Mouse (Mus musculus): ENCODE data around the gene Gbp9. TPM values are rescaled to one million over a fixed set of nuclear protein-coding genes. Genes with fewer than 3 reads are reported as not detected.
"Not testable (repeated sequence)": the region's sequence is repeated elsewhere in the genome, so short reads cannot be mapped to it uniquely, and the experiment has no call there.

Gene Gbp9
- polyA plus RNA-seq, 1 experiment from 2014 or later, result 6.5 TPM

DNA sequence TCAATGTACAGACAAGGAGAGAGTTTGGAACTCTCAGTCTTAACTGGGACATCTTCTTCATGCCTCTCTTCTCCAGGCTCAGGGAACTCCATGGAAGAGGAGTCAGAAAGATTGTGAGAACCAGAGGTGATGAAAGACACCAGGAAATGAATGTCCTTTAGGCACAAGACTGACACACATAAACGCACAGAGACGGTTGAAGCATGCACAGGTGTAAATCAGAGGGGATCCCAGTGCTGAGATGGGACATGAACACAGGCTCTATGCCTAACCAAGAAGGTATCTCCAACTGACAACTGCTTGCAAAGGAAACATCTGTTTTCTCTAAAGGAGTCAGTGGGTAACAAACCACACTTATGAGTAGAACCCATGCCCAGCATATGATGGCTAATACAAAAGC, 79.1 kb downstream of the Gbp9 start:
- Histone ChIP-seq H3K4me2 (ENCODE audit: low read length) (no peak overlapping the region), H3K36me3 (ENCODE audit: control insufficient read depth, insufficient read depth, low read length) (no peaks in the 10 kb centered on the region), H3K9ac (ENCODE audit: low read length) (no peak overlapping the region), H3K27ac (replicated peaks in 1 of 2; ENCODE audit: control insufficient read depth in 1 of 2, insufficient read depth in 1 of 2, low read depth in 2 of 2, low read length in 2 of 2) (no peak overlapping the region), H3K27me3 (ENCODE audit: control insufficient read depth, insufficient read depth, low read length) (no peaks in the 10 kb centered on the region), H3K4me1 (ENCODE audit: control insufficient read depth in 2 of 2, insufficient read depth in 2 of 2, low read length in 2 of 2) (no peaks in the 10 kb centered on the region), H3K9me3 (ENCODE audit: control insufficient read depth, low read length) (no peaks in the 10 kb centered on the region), H3K4me3 (ENCODE audit: control insufficient read depth in 1 of 2, insufficient read depth in 1 of 2, low read depth in 1 of 2, low read length in 2 of 2) (no peak overlapping the region)
- 82% methylated on average over 2 of the region's 2 CpGs for WGBS
- ATAC-seq (ENCODE audit: insufficient number of reproducible peaks, insufficient read depth, low FRiP score, low read depth), result no peak

DNA sequence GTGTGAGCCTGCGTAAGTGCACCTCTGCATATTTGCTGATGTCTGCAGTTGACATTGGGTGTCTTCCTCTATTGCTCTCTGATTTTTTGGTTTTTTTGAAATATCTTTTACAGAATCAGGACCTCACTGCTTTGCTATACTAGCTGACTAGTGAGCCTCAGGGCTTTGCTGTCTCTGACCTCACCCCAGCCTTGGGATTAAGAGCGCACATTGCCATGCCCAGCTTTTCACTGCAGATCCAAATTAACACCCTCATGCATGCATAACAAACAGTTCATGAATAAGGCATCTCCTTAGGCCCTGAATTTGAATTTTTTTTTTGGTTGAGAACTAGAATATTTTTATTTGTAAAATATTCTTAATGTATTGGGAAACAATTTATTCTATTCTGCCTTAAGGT, 84.1 kb downstream of the Gbp9 start:
- Histone ChIP-seq H3K27me3 (ENCODE audit: control insufficient read depth, insufficient read depth, low read length) (no peaks in the 10 kb centered on the region), H3K36me3 (ENCODE audit: control insufficient read depth, insufficient read depth, low read length) (no peaks in the 10 kb centered on the region), H3K4me3 (ENCODE audit: control insufficient read depth in 1 of 2, insufficient read depth in 1 of 2, low read depth in 1 of 2, low read length in 2 of 2) (no peak overlapping the region), H3K9me3 (ENCODE audit: control insufficient read depth, low read length) (no peaks in the 10 kb centered on the region), H3K4me1 (ENCODE audit: control insufficient read depth in 2 of 2, insufficient read depth in 2 of 2, low read length in 2 of 2) (no peaks in the 10 kb centered on the region), H3K27ac (replicated peaks in 1 of 2; ENCODE audit: control insufficient read depth in 1 of 2, insufficient read depth in 1 of 2, low read depth in 2 of 2, low read length in 2 of 2) (no peak overlapping the region), H3K4me2 (ENCODE audit: low read length) (no peak overlapping the region), H3K9ac (ENCODE audit: low read length) (no peak overlapping the region)
- 83% methylated on average over 2 of the region's 2 CpGs for WGBS
- ATAC-seq (ENCODE audit: insufficient number of reproducible peaks, insufficient read depth, low FRiP score, low read depth), result no peak

DNA sequence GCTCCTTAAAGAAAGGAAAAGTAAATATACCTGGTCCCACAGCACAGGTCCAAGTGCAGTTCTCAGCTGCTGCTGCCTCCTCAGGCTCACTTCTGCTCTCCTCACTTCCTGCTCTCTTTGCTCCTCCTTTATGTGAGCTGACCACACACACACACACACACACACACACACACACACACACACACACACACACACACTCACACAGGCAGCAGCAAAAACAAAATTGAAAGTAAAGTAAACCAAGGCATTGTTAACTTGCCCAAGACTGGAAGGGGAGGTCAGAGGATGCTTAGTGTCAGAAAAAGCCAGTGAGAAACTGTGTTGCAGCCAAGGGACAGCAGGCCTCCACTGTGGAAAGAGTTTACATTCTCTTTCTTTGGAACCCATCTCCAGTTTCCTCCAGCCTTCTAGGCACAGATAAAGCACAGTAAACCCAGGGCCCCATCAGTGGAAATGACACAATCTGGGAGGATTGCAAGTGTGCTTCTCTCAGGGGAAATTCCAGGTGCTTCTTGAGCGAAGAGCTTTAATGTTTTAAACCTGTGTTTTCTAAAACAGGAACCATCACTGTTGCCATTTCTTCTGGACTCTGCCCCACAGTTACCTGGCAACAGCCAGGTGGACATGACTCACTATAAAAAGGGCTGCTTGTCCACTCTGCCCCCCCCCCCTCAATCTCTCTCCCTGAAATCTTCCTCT, 85.7 kb downstream of the Gbp9 start:
- H3K4me1 ChIP-seq (ENCODE audit: control insufficient read depth in 2 of 2, insufficient read depth in 2 of 2, low read length in 2 of 2); H3K4me2 ChIP-seq (ENCODE audit: low read length); H3K27ac ChIP-seq (replicated peaks in 1 of 2; ENCODE audit: control insufficient read depth in 1 of 2, insufficient read depth in 1 of 2, low read depth in 2 of 2, low read length in 2 of 2); H3K9me3 ChIP-seq (ENCODE audit: control insufficient read depth, low read length); H3K27me3 ChIP-seq (ENCODE audit: control insufficient read depth, insufficient read depth, low read length); H3K36me3 ChIP-seq (ENCODE audit: control insufficient read depth, insufficient read depth, low read length); H3K9ac ChIP-seq (ENCODE audit: low read length); ATAC-seq (ENCODE audit: insufficient number of reproducible peaks, insufficient read depth, low FRiP score, low read depth); H3K4me3 ChIP-seq (ENCODE audit: control insufficient read depth in 1 of 2, insufficient read depth in 1 of 2, low read depth in 1 of 2, low read length in 2 of 2): not testable (repeated sequence)
- 81% methylated on average over 1 of the region's 1 CpGs for WGBS

DNA sequence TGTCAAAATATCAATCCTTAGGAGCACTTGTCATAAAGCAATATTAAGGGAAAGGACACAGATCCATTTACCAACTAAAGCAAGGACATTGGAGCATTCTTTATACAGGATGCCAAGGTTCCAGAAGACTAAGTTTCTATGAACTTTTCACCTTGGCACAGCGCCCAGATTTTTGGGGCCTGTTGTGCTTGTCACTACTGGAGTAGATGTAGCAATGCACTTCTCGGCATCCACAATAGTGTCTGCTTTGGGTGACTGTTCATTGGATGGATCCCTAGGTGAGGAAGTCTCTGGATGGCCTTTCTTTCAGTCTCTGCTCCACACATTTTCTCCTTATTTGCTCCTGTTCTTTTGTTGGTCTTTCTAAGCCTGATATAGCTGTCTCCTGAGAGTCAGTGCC, 107.0 kb downstream of the Gbp9 start:
- no peak overlapping the region for H3K27ac ChIP-seq (replicated peaks in 1 of 2; ENCODE audit: control insufficient read depth in 1 of 2, insufficient read depth in 1 of 2, low read depth in 2 of 2, low read length in 2 of 2)
- H3K9me3 ChIP-seq (ENCODE audit: control insufficient read depth, low read length), result no peaks in the 10 kb centered on the region
- 40% methylated on average over 2 of the region's 2 CpGs for WGBS
- no peak overlapping the region for H3K9ac ChIP-seq (ENCODE audit: low read length)
- H3K36me3 ChIP-seq (ENCODE audit: control insufficient read depth, insufficient read depth, low read length), result no peaks in the 10 kb centered on the region
- H3K4me1 ChIP-seq (ENCODE audit: control insufficient read depth in 2 of 2, insufficient read depth in 2 of 2, low read length in 2 of 2), result no peaks in the 10 kb centered on the region
- H3K27me3 ChIP-seq (ENCODE audit: control insufficient read depth, insufficient read depth, low read length), result no peaks in the 10 kb centered on the region
- no peak for ATAC-seq (ENCODE audit: insufficient number of reproducible peaks, insufficient read depth, low FRiP score, low read depth)
- H3K4me3 ChIP-seq (ENCODE audit: control insufficient read depth in 1 of 2, insufficient read depth in 1 of 2, low read depth in 1 of 2, low read length in 2 of 2), result no peak overlapping the region
- H3K4me2 ChIP-seq (ENCODE audit: low read length), result no peak overlapping the region

Other genes with a start within 250 kb of the Gbp9 start
- 0.40 and 0.62 TPM in 2 replicates for gene Abcg3, start 156.8 kb downstream of the Gbp9 start, polyA plus RNA-seq (2014; fragmentation: Nextera tagmentation; extraction: Ambion mirVana)
- 1.3 and 2.2 TPM in 2 replicates for gene Gbp8, start within 50 bp of the Gbp9 start, polyA plus RNA-seq (2014; fragmentation: Nextera tagmentation; extraction: Ambion mirVana)
- 5.3 and 6.2 TPM in 2 replicates for gene Gbp4, start within 50 bp of the Gbp9 start, polyA plus RNA-seq (2014; fragmentation: Nextera tagmentation; extraction: Ambion mirVana)
- gene Gbp10, start 100.0 kb upstream of the Gbp9 start, polyA plus RNA-seq (2014; fragmentation: Nextera tagmentation; extraction: Ambion mirVana), result not detected in 2 replicates
- gene Gm43302, start 154.2 kb upstream of the Gbp9 start, polyA plus RNA-seq (2014; fragmentation: Nextera tagmentation; extraction: Ambion mirVana), result 0.15 TPM in 1 of 2 replicates, not detected in the other
- gene Gbp6, start 154.2 kb upstream of the Gbp9 start, polyA plus RNA-seq (2014; fragmentation: Nextera tagmentation; extraction: Ambion mirVana), result 2.2 and 2.4 TPM in 2 replicates

Data from heart, embryonic 14.5 days (tissue).